Comparison of ENCODE assay signal across 23 mouse cellular contexts in the genomic region with DNA sequence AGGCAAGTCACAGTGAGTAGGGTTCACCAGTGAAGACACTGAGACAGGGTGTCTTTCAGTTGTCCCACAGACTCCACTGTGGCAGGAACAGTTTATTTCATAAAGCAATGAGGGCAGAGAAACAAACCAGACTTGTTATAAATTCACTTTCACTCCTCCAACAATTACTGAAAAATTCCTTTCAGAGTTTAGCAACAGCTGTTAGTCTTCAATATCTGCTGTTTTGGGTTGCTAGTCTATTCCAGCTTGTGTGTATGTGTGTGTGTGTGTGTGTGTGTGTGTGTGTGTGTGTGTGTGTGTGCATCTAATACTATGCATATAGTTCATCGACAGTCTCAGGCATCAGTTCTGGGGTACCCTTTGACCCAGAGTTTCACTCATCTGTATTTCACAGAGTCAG. TPM values are rescaled to one million over a fixed set of nuclear protein-coding genes. Genes with fewer than 3 reads are reported as not detected.
DNase-seq lines count a peak whose midpoint lies in the region; ATAC-seq and TF ChIP-seq lines count a peak whose summit lies in the region.
"Had no signal": no experiment of that assay in that cellular context is flagged by ENCODE, and none has a peak within 500 bp of the region (broad histone marks: within the 10 kb centered on the region; RNA-seq: fewer than 3 reads in every experiment).

No protein-coding gene starts in this region.

- ATAC-seq in intestine, embryonic 14.5 days (replicated peaks; ENCODE audit: low FRiP score, low TSS enrichment, low read depth) = no peak
- ATAC-seq in intestine, postnatal 0 days = no peak
- ATAC-seq in kidney, postnatal 0 days (replicated peaks; ENCODE audit: low FRiP score, low read depth) = no peak
- peak; percentile 46; the same call in 1 of the 2 replicates for ATAC-seq in lung, embryonic 15.5 days (ENCODE audit: borderline replicate concordance, extremely low read depth, low FRiP score, low TSS enrichment)
- no peak; the same call in 1 of the 2 replicates for ATAC-seq in intestine, embryonic 15.5 days
- ATAC-seq: CD4-positive, CD25-positive, alpha-beta regulatory T cell, adult 4 months; forebrain, embryonic 13.5 days; forebrain, postnatal 0 days had no signal

- H3K9ac ChIP-seq in intestine, embryonic 14.5 days (ENCODE audit: low read length) = no peak overlapping the region
- H3K9ac ChIP-seq in intestine, postnatal 0 days (ENCODE audit: low read depth, low read length) = no peak overlapping the region
- H3K9ac ChIP-seq in kidney, postnatal 0 days (ENCODE audit: low read depth, low read length) = no peak overlapping the region
- no peak overlapping the region for H3K9ac ChIP-seq in lung, embryonic 15.5 days
- H3K9ac ChIP-seq in intestine, embryonic 15.5 days = no peak overlapping the region
- H3K9ac ChIP-seq: forebrain, embryonic 13.5 days; forebrain, postnatal 0 days; heart, embryonic 12.5 days had no signal

- no peak for DNase-seq in intestine, embryonic 14.5 days (ENCODE audit: low spot score)
- peak; percentile 67 for DNase-seq in kidney, postnatal 0 days (ENCODE audit: low spot score)
- no peak for DNase-seq in kidney, postnatal 36 days
- no peak for DNase-seq in lung, postnatal 25 days (ENCODE audit: low spot score)
- DNase-seq in heart, postnatal 14 days = no peak
- DNase-seq: adrenal gland, adult 8-10 months; adrenal gland, postnatal 36 days; B cell, adult 2 months; cerebellum, adult 2 months; cerebellum, postnatal 10 days; forebrain, postnatal 0 days; gastrocnemius, adult 2 months; gastrocnemius, postnatal 25 days; heart, postnatal 36 days had no signal

- no peaks in the 10 kb centered on the region for H3K9me3 ChIP-seq in intestine, embryonic 14.5 days (ENCODE audit: control insufficient read depth, low read length)
- no peaks in the 10 kb centered on the region for H3K9me3 ChIP-seq in intestine, postnatal 0 days (ENCODE audit: control insufficient read depth)
- H3K9me3 ChIP-seq in kidney, postnatal 0 days (replicated peaks; ENCODE audit: low read length) = no peaks in the 10 kb centered on the region
- no peaks in the 10 kb centered on the region for H3K9me3 ChIP-seq in lung, embryonic 15.5 days
- H3K9me3 ChIP-seq in intestine, embryonic 15.5 days = no peaks in the 10 kb centered on the region
- H3K9me3 ChIP-seq: embryonic facial prominence, embryonic 10.5 days; forebrain, embryonic 13.5 days; heart, embryonic 12.5 days had no signal

- intact Hi-C loops in heart, postnatal 14 days (cut with DNase I) = no loop called here

- 56% methylated on average over 1 of the region's 1 CpGs for WGBS in intestine, embryonic 14.5 days
- 68% methylated on average over 1 of the region's 1 CpGs for WGBS in intestine, postnatal 0 days
- 47% methylated on average over 1 of the region's 1 CpGs for WGBS in kidney, postnatal 0 days
- 62% methylated on average over 1 of the region's 1 CpGs for WGBS in lung, embryonic 15.5 days
- 50% methylated on average over 1 of the region's 1 CpGs for WGBS in intestine, embryonic 15.5 days

- no peak for TF ChIP-seq CTCF in intestine, postnatal 0 days (IDR thresholded peaks at IDR 0.05; ENCODE audit: low read depth)
- TF ChIP-seq CTCF in kidney, postnatal 0 days (IDR thresholded peaks at IDR 0.05; ENCODE audit: low read depth) = no peak

- peak overlapping the region; percentile 30 for H3K27ac ChIP-seq in intestine, embryonic 14.5 days (ENCODE audit: low read depth)
- H3K27ac ChIP-seq in intestine, postnatal 0 days (ENCODE audit: low read depth, low read length) = no peak overlapping the region
- peak overlapping the region; percentile 22; the same call in 1 of the 2 replicates for H3K27ac ChIP-seq in kidney, postnatal 0 days
- H3K27ac ChIP-seq in lung, embryonic 15.5 days = peak overlapping the region; percentile 61
- H3K27ac ChIP-seq in intestine, embryonic 15.5 days = peak overlapping the region; percentile 48; the same call in 1 of the 2 replicates
- H3K27ac ChIP-seq: embryonic facial prominence, embryonic 10.5 days; forebrain, embryonic 13.5 days; gastrocnemius, adult 2 months had no signal

- H3K4me1 ChIP-seq in intestine, embryonic 14.5 days (replicated peaks; ENCODE audit: control insufficient read depth, insufficient read depth, low read length) = no peaks in the 10 kb centered on the region
- no peaks in the 10 kb centered on the region for H3K4me1 ChIP-seq in intestine, postnatal 0 days (replicated peaks; ENCODE audit: control insufficient read depth, insufficient read depth, low read length)
- no peaks in the 10 kb centered on the region for H3K4me1 ChIP-seq in kidney, postnatal 0 days (replicated peaks; ENCODE audit: insufficient read depth, low read length)
- no peaks in the 10 kb centered on the region for H3K4me1 ChIP-seq in lung, embryonic 15.5 days
- no peaks in the 10 kb centered on the region for H3K4me1 ChIP-seq in intestine, embryonic 15.5 days (replicated peaks)
- H3K4me1 ChIP-seq: embryonic facial prominence, embryonic 10.5 days; forebrain, embryonic 13.5 days; heart, embryonic 12.5 days had no signal

- no peak overlapping the region for H3K4me2 ChIP-seq in intestine, embryonic 14.5 days (ENCODE audit: low read length)
- no peak overlapping the region for H3K4me2 ChIP-seq in intestine, postnatal 0 days (replicated peaks; ENCODE audit: low read depth)
- no peak overlapping the region for H3K4me2 ChIP-seq in kidney, postnatal 0 days (ENCODE audit: low read length)
- no peak overlapping the region for H3K4me2 ChIP-seq in lung, embryonic 15.5 days
- no peak overlapping the region for H3K4me2 ChIP-seq in intestine, embryonic 15.5 days (replicated peaks)
- H3K4me2 ChIP-seq: forebrain, embryonic 13.5 days; heart, embryonic 12.5 days had no signal

- H3K27me3 ChIP-seq in intestine, embryonic 14.5 days (replicated peaks; ENCODE audit: control insufficient read depth, insufficient read depth, low read length) = no peaks in the 10 kb centered on the region
- H3K27me3 ChIP-seq in intestine, postnatal 0 days (replicated peaks; ENCODE audit: control insufficient read depth, insufficient read depth, low read length) = no peaks in the 10 kb centered on the region
- H3K27me3 ChIP-seq in kidney, postnatal 0 days (ENCODE audit: insufficient read depth, low read length) = no peaks in the 10 kb centered on the region
- no peaks in the 10 kb centered on the region for H3K27me3 ChIP-seq in lung, embryonic 15.5 days
- no peaks in the 10 kb centered on the region for H3K27me3 ChIP-seq in intestine, embryonic 15.5 days (replicated peaks)
- H3K27me3 ChIP-seq: forebrain, embryonic 13.5 days had no signal

- no peak overlapping the region for H3K4me3 ChIP-seq in intestine, embryonic 14.5 days (ENCODE audit: low read depth, low read length)
- no peak overlapping the region for H3K4me3 ChIP-seq in intestine, postnatal 0 days (ENCODE audit: low read depth, low read length)
- no peak overlapping the region for H3K4me3 ChIP-seq in kidney, postnatal 0 days (replicated peaks; ENCODE audit: low read depth, low read length)
- no peak overlapping the region for H3K4me3 ChIP-seq in lung, embryonic 15.5 days
- no peak overlapping the region for H3K4me3 ChIP-seq in intestine, embryonic 15.5 days (replicated peaks)
- H3K4me3 ChIP-seq: embryonic facial prominence, embryonic 10.5 days; forebrain, embryonic 13.5 days; gastrocnemius, adult 2 months; heart, embryonic 12.5 days had no signal

- no peaks in the 10 kb centered on the region for H3K36me3 ChIP-seq in intestine, embryonic 14.5 days (ENCODE audit: control insufficient read depth, insufficient read depth, low read length)
- no peaks in the 10 kb centered on the region for H3K36me3 ChIP-seq in intestine, postnatal 0 days (ENCODE audit: control insufficient read depth, insufficient read depth)
- no peaks in the 10 kb centered on the region for H3K36me3 ChIP-seq in kidney, postnatal 0 days (ENCODE audit: insufficient read depth, low read length)
- H3K36me3 ChIP-seq in lung, embryonic 15.5 days = no peaks in the 10 kb centered on the region
- no peaks in the 10 kb centered on the region for H3K36me3 ChIP-seq in intestine, embryonic 15.5 days
- H3K36me3 ChIP-seq: embryonic facial prominence, embryonic 10.5 days; G1E; heart, embryonic 12.5 days had no signal

RNA-seq across cellular contexts. Expression of a gene that starts 38.9 kb away (rescaled TPM):
- polyA plus RNA-seq in intestine, embryonic 14.5 days (2014; fragmentation: Nextera tagmentation; extraction: Ambion mirVana) = 9.5 and 10.4 TPM in 2 replicates
- 2.0 and 2.5 TPM in 2 replicates for polyA plus RNA-seq in intestine, postnatal 0 days (2015; fragmentation: Nextera tagmentation; extraction: Ambion mirVana)
- 2.4 and 2.5 TPM in 2 replicates for polyA plus RNA-seq in kidney, postnatal 0 days (2015; fragmentation: Nextera tagmentation; extraction: Ambion mirVana)
- polyA plus RNA-seq in lung, embryonic 15.5 days (2015; fragmentation: Nextera tagmentation; extraction: Ambion mirVana) = 11.2 and 12.7 TPM in 2 replicates
- polyA plus RNA-seq in intestine, embryonic 15.5 days (2015; fragmentation: Nextera tagmentation; extraction: Ambion mirVana) = 6.2 and 6.3 TPM in 2 replicates
- 1 to 10 TPM; 9.2 to 9.7 TPM for total RNA-seq in heart, postnatal 14 days (2021)
- total RNA-seq: granulocyte monocyte progenitor cell, adult 5-6 weeks had no signal
- polyA plus RNA-seq: G1E had no signal

RNA-seq across cellular contexts. Expression of a gene that starts 40.2 kb away (rescaled TPM):
- polyA plus RNA-seq in intestine, embryonic 14.5 days (2014; fragmentation: Nextera tagmentation; extraction: Ambion mirVana) = 0.09 and 0.20 TPM in 2 replicates
- 0.21 and 0.22 TPM in 2 replicates for polyA plus RNA-seq in intestine, postnatal 0 days (2015; fragmentation: Nextera tagmentation; extraction: Ambion mirVana)
- 0.32 and 0.62 TPM in 2 replicates for polyA plus RNA-seq in kidney, postnatal 0 days (2015; fragmentation: Nextera tagmentation; extraction: Ambion mirVana)
- polyA plus RNA-seq in lung, embryonic 15.5 days (2015; fragmentation: Nextera tagmentation; extraction: Ambion mirVana) = 0.05 TPM in 2 replicates
- 0.20 and 0.31 TPM in 2 replicates for polyA plus RNA-seq in intestine, embryonic 15.5 days (2015; fragmentation: Nextera tagmentation; extraction: Ambion mirVana)
- total RNA-seq in heart, postnatal 14 days (2021) = under 1 TPM; 0.78 to 0.98 TPM
- total RNA-seq: G1E; granulocyte monocyte progenitor cell, adult 5-6 weeks had no signal
- polyA plus RNA-seq: CD4-positive, CD25-positive, alpha-beta regulatory T cell, adult 4 months; forebrain, embryonic 13.5 days; G1E had no signal
